Mouse (Mus musculus) layer of hippocampus, adult 9-10 months (tissue): ENCODE data around the gene Scn10a.

ENCODE experiments used
- DNase-seq: peaks from one replicate; pipeline ENCODE4 v3.0.0; 2022; ENCODE audit warnings: low spot score

Gene Scn10a

DNA sequence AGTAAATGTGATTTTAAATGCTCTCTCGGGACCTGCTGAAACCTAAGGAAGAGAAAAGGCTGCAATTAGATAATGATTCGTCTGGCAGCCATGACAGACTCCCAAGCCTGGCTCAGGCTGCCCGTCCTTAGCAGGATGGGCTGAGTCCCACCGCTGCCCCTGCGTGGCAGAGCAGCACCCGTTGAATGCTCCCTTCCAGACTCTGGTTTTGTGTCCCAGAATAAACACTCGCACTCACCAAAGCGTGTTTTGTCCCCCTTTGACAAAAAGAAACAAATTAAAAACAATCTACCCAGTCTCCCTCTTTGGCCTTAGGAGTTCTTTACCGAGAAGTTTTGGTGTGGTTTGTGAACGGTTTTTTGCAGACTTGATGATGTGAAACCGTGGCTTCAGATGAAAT lies at the start of gene Scn10a:
Gene Scn10a (minus strand): TSS at position 101 of the 400 bp plus-strand sequence.
- DNase-seq = no peak

DNA sequence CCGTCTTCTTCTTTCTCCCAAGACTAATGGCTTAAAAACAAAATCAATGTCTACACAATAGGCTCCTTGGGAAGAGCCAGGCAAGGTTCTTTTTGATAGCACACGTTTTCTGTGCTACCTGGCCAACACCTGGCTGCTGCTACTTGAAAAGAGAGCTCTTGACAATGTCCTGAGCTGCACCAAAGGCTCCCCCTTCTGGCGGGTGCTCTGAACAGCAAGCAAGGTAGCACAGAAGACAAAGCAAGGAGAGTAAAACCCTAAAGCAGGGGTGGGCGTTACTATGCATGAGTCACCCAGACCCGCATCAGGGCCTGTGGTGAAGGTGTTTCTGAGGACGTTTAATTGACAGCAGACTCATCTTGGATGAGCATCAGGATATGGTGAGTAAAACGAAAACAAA lies 49.5 kb upstream of the Scn10a start:
- no peak for DNase-seq

DNA sequence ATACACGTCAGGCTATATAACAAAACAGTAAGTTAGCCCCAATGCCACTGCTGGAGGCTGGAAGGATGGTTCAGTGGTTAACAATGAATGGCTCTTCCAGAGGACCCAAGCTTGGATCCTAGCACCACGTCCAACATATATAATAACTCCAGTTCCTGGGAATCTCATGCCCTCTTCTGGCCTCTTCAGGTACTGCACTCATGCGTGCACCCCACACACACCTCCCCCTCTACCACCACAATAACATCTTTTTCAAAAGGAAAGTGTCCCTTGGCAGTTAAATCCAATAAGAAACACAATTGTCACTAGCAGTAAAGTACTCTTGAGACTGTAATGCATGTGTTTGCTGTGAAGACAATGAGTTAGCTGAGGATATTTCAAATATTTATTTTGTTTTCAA lies 41.1 kb upstream of the Scn10a start:
- no peak for DNase-seq

DNA sequence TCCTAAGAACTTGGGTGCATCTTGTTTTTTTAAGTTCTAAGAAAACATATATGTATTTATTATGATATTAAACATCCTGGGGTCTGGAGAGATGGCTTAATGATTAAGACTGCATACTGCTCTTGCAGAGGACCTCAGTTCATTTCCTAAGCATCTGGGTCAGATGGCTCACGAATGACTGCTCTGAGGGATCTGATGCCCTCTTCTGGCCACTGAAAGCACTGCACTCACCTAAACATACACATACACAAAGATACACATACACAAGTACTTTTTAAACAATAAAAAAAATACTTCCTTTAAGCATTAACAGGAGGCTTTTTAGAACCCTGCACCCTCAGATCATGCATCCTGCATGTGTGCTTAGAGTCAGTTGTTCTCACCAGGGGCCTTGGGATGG lies 40.3 kb upstream of the Scn10a start:
- no peak for DNase-seq

DNA sequence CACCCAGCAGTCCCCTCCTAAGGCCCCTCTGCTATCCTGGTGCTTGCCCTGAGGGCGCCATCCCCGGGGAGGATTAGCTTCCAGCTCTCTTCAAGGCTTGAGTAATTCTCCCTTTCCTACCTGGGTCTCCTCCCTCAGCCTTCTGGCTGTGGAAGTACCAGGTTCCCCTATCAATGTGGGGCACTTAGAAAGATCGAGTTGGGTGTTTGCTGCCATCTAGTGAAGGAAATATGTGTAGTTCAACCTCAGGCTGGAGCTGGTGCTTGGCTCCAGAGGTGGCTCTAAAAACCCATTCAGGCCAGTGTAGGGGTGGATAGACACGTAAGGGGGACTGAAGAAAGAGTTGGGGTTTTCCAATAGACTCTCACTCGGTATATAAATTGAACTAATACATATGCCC lies 32.4 kb upstream of the Scn10a start:
- peak; percentile 32 for DNase-seq

DNA sequence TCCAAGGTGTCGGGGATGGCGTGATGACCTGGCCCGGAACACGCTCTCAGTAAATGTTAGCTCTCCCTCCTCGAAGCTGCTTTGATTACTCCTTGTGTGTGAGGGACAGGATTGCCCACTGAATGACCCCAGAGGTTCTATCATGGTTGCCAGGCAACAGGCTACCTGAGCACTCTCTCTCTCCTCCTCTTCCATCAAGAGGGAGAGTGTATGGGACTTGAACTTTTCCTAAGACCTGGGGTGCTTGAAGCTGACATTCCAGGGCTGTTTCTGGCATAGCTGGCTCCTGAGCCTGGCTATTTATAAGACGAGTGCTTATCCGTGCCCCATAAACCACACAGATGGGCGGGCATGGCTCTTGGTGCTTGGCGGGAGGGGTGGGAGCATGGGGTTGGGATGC lies 30.0 kb upstream of the Scn10a start:
- DNase-seq = no peak

DNA sequence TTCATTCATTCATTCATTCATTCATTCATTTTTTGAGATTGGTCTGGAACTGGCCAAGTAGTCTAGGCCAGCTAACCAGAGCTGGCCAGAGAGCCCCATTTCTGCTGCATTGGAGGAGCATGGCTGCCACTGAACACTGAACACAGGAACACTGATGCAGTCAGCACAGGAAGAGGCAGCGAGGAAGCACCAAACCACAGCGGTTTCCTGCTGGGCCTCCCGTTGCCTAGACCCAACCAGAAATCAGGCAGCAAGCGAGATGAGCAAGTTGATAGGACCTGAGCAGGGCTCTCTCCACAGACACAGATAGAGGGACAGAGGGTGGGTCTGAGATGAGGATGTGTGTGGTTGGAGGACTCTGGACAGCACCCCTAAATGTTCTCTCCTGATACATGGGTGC lies 24.8 kb upstream of the Scn10a start:
- no peak for DNase-seq

DNA sequence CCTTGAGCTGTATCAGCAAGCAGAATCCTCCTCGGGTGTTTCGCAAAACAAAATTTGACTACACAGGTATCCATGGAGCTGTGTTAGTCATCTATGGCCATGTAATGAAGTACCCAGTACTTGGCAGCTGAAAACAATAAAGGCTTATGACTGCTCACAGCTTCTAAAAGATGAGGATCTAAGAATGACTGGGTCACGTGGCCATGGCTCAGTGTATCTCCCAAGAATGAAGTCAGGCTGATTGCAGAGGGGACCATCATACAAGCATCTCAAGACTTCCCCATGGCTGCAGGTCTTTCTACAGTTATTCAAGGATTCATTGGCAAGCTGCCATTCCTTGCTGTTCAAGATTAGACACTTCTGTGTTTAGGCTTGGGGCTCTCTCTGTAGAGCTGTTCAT lies 24.2 kb upstream of the Scn10a start:
- DNase-seq = no peak

DNA sequence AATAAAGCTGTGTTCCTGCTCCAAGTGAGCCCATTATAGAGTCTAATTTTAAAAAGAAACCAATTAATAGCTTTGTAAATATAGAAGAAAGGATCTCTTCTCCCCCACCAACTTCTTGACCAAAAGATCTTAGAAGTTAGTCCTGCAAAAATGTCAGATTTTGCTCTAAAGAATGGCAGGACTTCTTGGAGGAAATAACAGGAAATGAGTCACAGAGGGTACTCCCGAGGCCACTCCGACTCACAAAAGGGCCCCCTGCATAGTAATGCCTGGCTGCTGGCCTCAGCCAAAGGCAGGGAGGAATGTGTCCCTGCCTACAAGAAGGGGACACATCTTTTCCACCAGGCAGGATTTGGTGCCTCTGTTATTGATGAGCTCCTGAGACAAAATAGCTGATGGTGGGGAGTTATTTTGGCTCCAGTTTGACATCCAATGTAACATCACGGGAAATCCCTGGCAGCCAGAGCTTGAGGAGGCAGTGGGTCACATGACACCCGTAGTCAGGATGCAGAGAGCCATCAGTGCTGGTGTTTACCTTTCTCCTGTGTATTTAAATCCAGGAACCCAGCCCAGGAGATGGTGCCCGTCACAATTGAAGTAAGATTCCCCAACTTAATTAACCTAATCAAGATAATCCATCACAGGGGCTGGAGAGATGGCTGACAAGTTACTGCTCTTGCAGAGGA lies 22.1 kb upstream of the Scn10a start:
- DNase-seq = no peak

DNA sequence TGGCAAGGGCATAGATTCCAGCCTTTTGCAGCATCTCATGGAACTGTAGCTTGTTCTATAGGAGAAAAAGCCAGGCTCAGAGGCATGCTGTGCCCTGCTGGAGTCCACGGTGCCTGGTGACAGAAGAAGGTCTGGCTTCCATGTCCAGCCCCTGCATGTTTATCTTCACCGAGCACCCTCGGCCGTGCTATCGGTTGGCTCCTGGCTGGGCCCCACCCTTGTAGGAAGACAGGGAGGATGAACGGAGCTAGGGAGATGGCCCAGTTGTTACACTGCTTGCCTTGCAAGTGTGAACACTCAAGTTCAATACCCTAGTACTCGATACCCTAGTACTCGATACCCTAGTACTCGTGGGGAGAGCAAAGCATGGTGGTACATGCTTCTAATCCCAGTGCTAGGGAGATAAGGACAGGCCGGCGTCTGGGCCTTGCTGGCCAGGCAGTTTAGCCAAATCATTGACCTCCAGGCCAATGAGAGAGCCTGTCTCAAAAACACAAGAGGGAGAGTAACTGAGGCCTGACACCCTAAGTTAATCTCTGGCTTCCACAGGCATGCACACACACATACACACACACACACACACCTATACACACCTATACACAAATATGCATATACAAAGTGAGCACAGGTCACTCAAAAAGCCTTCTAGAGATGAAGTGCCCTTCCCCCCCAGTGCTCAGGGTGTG lies 9.4 kb upstream of the Scn10a start:
- DNase-seq = no peak

DNA sequence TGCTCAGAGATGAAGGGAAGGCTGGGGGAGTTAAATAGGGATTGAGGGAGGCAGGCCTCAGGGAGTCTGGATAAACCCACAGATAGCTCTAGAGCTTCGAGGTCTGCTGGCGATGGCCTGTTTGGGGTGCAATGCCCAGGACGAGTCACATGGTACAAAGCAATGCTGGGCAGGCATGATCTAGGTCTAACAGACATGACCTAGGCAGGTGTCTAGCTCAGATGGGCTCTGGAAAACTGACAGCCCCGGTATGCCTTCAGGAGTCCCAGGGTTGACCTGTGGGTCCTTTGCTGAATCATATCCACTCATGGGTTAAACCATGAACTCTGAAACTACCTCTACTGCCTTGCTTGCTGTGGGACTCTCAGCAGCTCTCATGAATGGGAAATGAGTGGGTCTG lies 7.9 kb upstream of the Scn10a start:
- DNase-seq = no peak

DNA sequence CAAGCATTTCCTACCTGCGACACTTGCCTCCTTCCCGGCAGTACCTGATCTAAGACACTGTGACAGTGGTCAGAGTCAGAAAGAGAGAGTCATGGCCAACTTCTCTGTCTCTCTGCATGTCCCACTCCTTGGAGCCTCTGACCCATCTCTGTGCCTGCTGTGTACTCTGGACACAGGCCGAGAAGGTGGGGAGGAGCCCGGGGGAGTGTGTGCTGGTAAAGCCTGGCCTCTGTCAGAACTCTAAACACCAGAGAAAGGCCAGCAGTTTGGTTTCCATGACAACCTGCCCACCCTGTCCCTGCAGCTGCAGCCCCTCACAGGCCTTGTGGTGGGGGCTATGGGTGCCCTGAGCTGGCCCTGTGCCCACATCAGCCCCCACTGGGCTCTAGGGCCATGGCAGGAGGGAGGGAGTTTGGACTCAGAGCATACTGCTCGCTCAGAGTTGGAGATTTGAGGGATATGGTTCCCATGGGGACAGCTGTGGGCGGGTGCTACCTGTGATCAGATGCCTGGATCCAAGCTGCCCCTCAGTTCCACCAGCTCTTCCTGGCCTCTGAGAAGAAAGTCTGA lies 6.3 kb upstream of the Scn10a start:
- DNase-seq = no peak

DNA sequence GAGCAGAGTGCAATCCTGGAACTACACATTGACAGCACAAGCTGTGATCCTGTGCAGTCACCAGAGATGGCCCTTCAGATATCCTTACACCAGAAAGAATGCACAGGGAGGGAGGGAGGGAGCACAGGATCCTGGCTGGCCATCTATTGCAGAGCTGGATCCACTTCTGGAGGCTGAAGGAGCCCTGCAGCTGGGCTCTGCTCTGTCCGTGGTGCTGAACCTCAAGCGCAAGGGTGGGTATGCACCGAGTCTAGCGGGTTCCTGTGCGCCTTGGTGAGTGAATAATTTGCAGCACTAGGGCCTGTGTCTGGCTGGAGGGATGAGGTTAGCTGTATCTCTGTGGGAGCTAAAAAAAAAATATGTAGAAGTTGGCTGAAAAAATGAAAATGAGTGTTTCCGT lies 12.4 kb downstream of the Scn10a start:
- no peak for DNase-seq

DNA sequence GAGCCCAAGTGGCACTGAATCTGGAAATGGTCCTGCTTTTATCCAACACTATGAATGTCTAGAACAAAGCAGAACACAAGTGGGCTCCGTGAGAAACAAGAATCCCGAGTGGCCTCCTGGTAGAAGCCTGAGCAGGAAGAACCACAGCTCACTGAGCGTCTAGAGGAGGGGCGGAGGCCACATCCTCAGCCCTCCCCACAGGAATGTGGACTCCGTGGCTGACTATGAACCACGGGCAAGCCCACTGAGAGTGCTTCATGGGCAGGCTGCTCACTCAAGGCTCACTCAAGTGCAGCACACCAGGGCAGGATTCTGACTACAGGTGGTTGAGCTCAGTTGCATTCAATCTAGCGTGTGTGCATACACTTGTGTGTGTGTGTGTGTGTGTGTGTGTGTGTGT lies 27.6 kb downstream of the Scn10a start:
- DNase-seq = no peak

DNA sequence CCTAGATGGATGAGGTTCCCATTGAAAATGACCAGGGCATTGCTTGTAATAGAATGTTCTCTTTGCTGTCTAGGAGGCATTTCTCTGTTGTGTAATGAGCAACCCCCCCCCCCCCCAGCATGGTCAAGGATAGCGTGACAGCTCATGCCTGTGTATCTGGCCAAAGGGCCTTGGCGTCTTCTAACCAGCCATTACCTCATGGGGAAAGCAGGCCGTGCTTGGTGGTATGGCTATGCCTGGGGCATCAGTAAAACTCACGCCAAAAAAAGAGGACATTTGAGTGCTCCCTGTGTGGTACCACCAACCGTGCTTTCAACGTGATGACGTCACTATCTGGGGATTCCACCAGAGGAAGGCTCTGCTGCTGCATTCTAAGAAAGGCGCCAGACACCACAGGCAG lies 28.1 kb downstream of the Scn10a start:
- no peak for DNase-seq

DNA sequence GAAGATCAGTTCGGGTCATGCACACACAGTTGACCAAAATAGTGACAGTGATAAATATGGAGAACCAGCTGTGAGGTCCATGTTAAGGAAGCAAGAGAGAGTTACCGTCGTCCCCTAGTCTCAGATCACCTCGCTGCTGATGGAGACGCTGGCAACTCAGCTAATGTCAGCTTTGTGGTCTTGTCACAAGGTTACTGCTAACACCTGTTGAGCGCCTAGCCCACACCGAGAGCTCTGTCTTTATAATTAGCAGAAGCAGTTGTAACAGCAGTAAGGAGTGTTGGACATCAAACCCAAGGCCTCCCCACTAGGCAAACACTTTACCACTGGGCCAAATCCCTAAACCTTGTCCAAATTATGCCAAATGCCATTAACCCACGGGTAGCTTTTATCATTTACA lies 31.2 kb downstream of the Scn10a start:
- DNase-seq = no peak

DNA sequence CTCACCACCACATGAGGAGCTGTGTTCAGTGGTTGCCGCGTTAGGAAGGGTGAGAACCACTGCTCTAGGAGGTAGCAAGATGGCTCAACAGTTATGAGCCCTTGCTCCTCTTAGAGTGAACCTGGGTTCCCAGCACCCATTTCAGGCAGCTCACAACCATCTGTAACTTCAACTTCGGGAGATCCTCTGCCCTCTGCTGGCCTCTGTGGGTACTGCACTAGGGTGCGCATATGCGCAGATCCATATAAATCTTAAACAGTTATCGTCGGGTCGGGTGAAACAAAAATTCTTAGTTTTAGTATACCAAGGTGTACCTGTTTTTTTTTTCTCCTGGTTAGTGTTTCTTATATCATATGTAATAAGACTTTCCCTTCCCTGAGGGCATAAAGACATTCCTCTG lies 32.9 kb downstream of the Scn10a start:
- DNase-seq = no peak

DNA sequence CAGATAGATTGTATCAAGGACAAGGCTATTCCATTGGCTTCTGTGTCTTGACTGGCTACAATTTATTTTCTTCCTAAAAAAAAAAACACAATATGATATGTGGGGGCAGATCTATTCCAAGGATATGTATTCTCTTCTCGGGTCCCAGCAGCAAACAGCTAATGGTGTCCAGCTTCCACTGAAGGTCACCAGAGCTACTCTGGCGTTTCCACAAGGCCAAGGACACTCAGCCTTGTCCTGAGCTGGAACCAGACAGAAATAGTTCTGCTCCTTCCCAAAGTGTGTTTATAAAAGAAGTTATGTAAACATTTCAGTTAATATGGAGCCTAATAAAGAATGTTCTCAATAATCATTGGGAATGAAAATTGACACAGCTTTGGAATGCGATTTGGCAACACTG lies 38.2 kb downstream of the Scn10a start:
- DNase-seq = no peak

DNA sequence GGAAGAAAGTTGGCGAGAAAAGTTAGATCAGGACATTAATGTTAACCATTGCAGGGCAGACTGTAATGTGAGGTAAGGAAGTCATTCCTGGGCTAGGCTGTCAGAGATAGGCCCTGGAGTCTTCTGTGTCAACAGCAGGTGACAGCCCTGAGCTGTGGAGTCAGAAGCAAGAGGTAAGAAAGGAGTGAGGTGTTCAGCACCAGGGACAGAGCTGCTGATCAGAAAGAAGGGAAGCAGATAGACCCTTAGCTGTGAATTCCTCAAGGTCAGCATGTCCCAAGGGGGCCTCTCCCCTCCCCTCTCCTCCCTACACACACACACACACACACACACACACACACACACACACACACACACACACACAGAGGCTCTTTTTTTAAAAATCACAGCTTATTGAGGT lies 55.0 kb downstream of the Scn10a start:
- no peak for DNase-seq

DNA sequence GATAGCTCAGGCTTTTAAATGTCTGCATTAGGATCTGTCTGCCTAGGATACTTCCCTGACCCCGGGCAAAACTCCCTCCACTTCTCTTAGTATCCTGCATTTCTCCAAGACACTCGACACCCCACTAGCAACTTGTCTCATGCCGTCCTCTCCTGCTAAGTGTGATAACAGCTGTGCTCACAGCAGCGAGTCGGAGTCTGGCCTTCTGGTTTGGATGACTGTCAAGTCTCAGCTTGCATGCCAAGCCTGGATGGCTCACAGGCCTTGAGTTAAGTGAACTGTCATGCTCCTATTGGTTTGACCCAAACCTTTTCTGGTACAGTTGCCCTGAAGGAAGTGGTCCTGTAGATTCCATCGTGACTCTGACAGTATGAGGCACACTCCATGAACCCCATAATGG lies 63.0 kb downstream of the Scn10a start:
- no peak for DNase-seq

DNA sequence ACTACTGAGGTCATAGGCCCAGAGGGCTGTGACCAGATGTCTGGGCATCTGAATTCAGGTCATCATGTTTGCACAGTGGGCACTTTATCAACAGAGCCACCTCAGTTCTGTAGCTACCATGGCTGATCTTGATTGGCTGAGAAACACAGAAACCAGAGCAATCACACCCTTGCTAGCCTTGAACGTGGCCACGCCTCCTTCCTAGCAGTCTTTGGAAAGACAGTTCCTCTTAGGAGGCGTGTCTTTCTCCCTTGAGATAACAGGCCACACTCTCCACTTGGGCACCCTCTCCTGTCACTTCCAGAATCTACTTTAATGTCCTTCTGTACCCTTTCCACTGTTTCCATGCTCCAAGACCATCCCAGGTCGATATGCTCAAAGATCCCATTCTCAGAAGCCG lies 65.4 kb downstream of the Scn10a start:
- no peak for DNase-seq

DNA sequence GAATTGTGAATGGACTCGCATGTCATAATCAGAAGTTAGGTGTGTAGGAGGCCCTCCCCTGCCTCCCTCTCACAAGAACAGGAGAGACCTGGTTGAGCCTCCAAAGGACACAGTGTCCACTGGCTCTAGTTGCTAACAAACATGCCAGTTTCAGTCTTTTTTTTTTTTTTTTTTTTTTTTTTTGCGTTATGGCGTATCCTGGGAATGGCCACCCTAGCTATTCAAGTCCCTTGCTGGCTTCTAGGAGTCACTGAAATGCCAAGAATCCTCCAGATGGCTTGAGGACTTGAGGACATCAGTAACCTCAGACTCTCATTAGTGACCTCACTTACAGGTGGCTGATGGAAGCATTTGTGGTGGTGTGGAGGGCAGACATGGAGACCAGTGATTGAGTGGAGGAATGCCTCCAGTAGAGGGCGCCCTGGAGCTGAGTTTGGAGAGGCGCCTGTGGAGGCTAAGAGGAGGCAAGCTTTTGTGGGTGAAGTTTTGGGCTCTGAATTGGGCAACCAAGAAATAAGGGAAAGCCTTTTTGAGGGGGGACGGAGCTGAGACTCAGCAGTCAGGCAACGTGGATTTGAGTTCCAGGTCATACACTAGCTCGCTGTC lies 72.1 kb downstream of the Scn10a start:
- DNase-seq = peak; percentile 17

DNA sequence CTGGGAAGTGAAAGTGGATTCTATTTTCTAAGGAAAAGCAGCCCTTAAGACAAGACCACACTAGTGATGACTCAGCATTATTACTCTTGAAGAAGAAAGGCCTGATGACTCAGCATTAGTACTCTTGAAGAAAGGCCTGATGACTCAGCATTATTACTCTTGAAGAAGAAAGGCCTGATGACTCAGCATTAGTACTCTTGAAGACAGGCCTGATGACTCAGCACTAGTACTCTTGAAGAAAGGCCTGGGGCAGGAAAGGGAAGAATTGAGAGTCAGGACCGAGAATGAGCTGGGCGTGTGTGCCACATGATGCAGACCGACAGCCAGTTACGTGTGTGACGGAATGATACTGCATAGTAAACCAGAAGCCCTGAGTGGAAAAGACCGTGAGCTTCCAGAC lies 77.1 kb downstream of the Scn10a start:
- no peak for DNase-seq
